Mouse (Mus musculus) mature B cell (primary cell): ENCODE results near the gene Map7d2.
"Not testable (repeated sequence)": the region's sequence is repeated elsewhere in the genome, so short reads cannot be mapped to it uniquely, and the experiment has no call there.

ENCODE experiments used
- in situ Hi-C: fragments of 300-500 bp; cut with MboI; formaldehyde crosslinking; loops from 2 replicates; pipeline ENCODE4 v1.14.3; 2019

Map7d2 gene

GRCm38 (mm10) chrX:159414130-159414828 lies at the start of gene Map7d2:
Map7d2 (plus strand) TSS chrX:159414572.
- in situ Hi-C loops: no loop called here

GRCm38 (mm10) chrX:159371831-159372752 lies 42.3 kb upstream of the Map7d2 start, which contains the start of gene Eif1ax:
Eif1ax (plus strand) TSS chrX:159372178.
- in situ Hi-C loops: no loop called here

- in situ Hi-C loops: no loop called here
These were observed 41.6 kb upstream of the Map7d2 start for GRCm38 (mm10) chrX:159372753-159373144.

- in situ Hi-C loops: no loop called here
These were observed 27.3 kb upstream of the Map7d2 start for GRCm38 (mm10) chrX:159387105-159387504.

GRCm38 (mm10) chrX:159388953-159389352 lies 25.4 kb upstream of the Map7d2 start:
- in situ Hi-C loops: no loop called here

GRCm38 (mm10) chrX:159390347-159390962 lies 23.9 kb upstream of the Map7d2 start:
- in situ Hi-C loops: no loop called here

GRCm38 (mm10) chrX:159391239-159391638 lies 23.1 kb upstream of the Map7d2 start:
- in situ Hi-C loops: no loop called here

- in situ Hi-C loops: no loop called here
These were observed 5.1 kb upstream of the Map7d2 start for GRCm38 (mm10) chrX:159409253-159409652.

GRCm38 (mm10) chrX:159414829-159415673 lies 679 bp downstream of the Map7d2 start:
- in situ Hi-C loops: no loop called here

- in situ Hi-C loops: not testable (repeated sequence)
These were observed 16.1 kb downstream of the Map7d2 start for GRCm38 (mm10) chrX:159430507-159430906.

GRCm38 (mm10) chrX:159442128-159442527 lies 27.8 kb downstream of the Map7d2 start:
- in situ Hi-C loops: no loop called here

GRCm38 (mm10) chrX:159447133-159447532 lies 32.8 kb downstream of the Map7d2 start:
- in situ Hi-C loops: no loop called here

GRCm38 (mm10) chrX:159459006-159459654 lies 44.8 kb downstream of the Map7d2 start:
- in situ Hi-C loops: no loop called here

- in situ Hi-C loops: no loop called here
These were observed 60.4 kb downstream of the Map7d2 start for GRCm38 (mm10) chrX:159474799-159475198.

GRCm38 (mm10) chrX:159478243-159478940 lies 64.0 kb downstream of the Map7d2 start:
- in situ Hi-C loops: not testable (repeated sequence)

- in situ Hi-C loops: no loop called here
These were observed 69.9 kb downstream of the Map7d2 start for GRCm38 (mm10) chrX:159484247-159484646.

GRCm38 (mm10) chrX:159503181-159503580 lies 88.8 kb downstream of the Map7d2 start:
- in situ Hi-C loops: no loop called here

GRCm38 (mm10) chrX:159508331-159509036 lies 94.1 kb downstream of the Map7d2 start:
- in situ Hi-C loops: no loop called here

- in situ Hi-C loops: no loop called here
These were observed 94.7 kb downstream of the Map7d2 start for GRCm38 (mm10) chrX:159509042-159509441.
